Mouse (Mus musculus): ENCODE data around the gene Tecta.

DNA sequence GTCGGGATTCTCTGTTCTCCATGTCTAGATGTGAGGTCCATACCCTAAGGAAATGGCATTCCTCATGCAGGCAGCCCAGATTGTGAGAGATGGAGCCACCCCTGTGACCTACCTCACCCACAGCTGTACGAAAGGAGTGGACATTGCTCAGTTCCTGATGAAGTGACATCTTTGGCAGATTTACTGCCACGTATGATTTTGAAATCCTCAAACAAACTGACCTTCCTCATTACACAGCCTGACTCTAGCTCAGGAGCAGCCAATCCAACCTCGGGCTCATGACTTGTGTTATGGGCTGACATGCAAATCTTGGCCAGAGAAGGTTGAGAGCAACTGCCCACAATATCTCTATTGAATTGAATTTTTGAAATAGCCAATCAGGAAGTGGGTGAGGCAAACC, 120.1 kb downstream of the Tecta start:
- TF ChIP-seq SRF (IDR thresholded peaks at IDR 0.05; ENCODE audit: control insufficient read depth, insufficient read length, low read depth), result no peak
- no peak for TF ChIP-seq POLR2A (IDR thresholded peaks at IDR 0.05; ENCODE audit: insufficient read length, low read depth)
- TF ChIP-seq REST (IDR thresholded peaks at IDR 0.05; ENCODE audit: insufficient read depth, insufficient read length), result no peak
- no peak for TF ChIP-seq MYOG (IDR thresholded peaks at IDR 0.05; ENCODE audit: control insufficient read depth in 1 of 3, insufficient read depth in 1 of 3, insufficient read length in 2 of 3, low read depth in 2 of 3)
- TF ChIP-seq MAX (IDR thresholded peaks at IDR 0.05; ENCODE audit: low read depth), result no peak

Measured in myocyte (in vitro differentiated cells).